Mouse (Mus musculus) liver, adult 2 months (tissue): ENCODE results near the gene Dock1.

Experiments
- CTCF ChIP-seq: fragments of 200-500 bp; IDR thresholded peaks from 2 replicates; pipeline ENCODE4 v1.5.1; 2011; ENCODE audit warnings: low read depth, low read length, control low read depth
- POLR2A ChIP-seq: fragments of 200-500 bp; IDR thresholded peaks from 2 replicates; pipeline ENCODE4 v1.6.1; 2011; ENCODE audit warnings: low read length, control low read depth; ENCODE audit not compliant: insufficient read depth; ENCODE audit errors: extremely low read depth

DNA sequence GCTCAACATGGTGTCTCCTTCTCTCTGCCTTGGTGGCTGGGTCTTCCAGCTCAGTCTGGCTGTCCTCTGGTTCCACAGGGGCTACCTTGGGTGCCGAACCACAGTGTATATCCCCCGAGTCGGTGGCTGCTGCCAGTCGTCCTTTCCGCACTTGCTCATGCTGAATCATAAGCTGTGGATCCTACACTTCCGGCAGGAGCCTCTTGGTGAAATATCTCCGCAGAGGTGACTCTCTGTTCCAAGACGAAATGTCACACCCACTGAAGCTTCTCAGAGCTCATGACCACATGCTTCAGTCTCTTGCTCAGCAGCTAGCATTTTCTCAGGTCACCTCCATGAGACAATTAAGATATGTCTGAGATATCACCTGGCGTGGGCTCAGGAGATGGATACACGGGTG is 526.4 kb downstream of the Dock1 start:
- TF ChIP-seq CTCF (no peak), POLR2A (no peak)
